In the genomic region with DNA sequence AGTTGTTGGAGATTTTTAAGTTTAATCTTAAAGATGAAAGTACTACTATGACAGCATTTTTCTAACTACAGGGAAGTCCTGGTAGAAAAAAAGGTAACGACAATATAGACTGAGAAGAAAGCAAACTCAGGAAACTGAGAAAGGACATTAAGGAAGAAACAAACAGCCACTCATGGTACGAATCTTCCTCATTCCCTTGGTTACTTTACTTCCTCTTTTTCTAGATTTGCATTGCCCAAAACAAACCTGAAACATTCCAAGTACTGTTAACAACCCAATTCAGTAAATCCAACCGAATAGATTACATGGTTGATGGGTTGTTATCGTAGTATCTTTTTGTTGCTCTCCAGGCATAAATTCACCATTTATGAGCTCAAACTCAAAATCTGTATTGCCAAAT, we compare ENCODE assay signal across 15 mouse cellular contexts.
"Had no signal": no experiment of that assay in that cellular context is flagged by ENCODE, and none has a peak within 500 bp of the region (broad histone marks: within the 10 kb centered on the region; RNA-seq: fewer than 3 reads in every experiment).

No protein-coding gene starts in this region.

- H3K36me3 ChIP-seq: lung, embryonic 15.5 days; midbrain, embryonic 13.5 days; midbrain, embryonic 15.5 days; neural tube, embryonic 12.5 days had no signal

- H3K9me3 ChIP-seq: lung, embryonic 15.5 days; midbrain, embryonic 13.5 days; midbrain, embryonic 15.5 days; neural tube, embryonic 12.5 days had no signal

- H3K4me3 ChIP-seq: lung, embryonic 15.5 days; midbrain, embryonic 13.5 days; midbrain, embryonic 15.5 days; neural tube, embryonic 12.5 days had no signal

- ATAC-seq: liver, postnatal 0 days; lung, postnatal 0 days; midbrain, embryonic 13.5 days; midbrain, embryonic 15.5 days had no signal

- H3K4me2 ChIP-seq: lung, embryonic 15.5 days; midbrain, embryonic 11.5 days; midbrain, embryonic 13.5 days; midbrain, embryonic 15.5 days; neural tube, embryonic 12.5 days had no signal

- H3K9ac ChIP-seq: liver, postnatal 0 days; lung, embryonic 15.5 days; midbrain, embryonic 13.5 days; midbrain, embryonic 15.5 days; neural tube, embryonic 12.5 days had no signal

- H3K27me3 ChIP-seq: lung, embryonic 15.5 days; midbrain, embryonic 13.5 days; midbrain, embryonic 15.5 days; neural tube, embryonic 12.5 days had no signal

- H3K27ac ChIP-seq: lung, embryonic 15.5 days; macrophage; midbrain, embryonic 13.5 days; midbrain, embryonic 15.5 days; neural tube, embryonic 12.5 days had no signal

- DNase-seq: liver, postnatal 0 days; lung, adult 2 months; lung, postnatal 14 days; lung, postnatal 36 days; right cerebral cortex, postnatal 14 days; thymus, adult 18-20 months; thymus, postnatal 14 days; thymus, postnatal 36 days had no signal

- H3K4me1 ChIP-seq: lung, embryonic 15.5 days; midbrain, embryonic 13.5 days; midbrain, embryonic 15.5 days; neural tube, embryonic 12.5 days had no signal
